Mouse (Mus musculus): ENCODE results near the gene Map3k19. TPM values are rescaled to one million over a fixed set of nuclear protein-coding genes. Genes with fewer than 3 reads are reported as not detected.

Gene Map3k19
- polyA plus RNA-seq, 1 experiment from 2014 or later: not detected

DNA sequence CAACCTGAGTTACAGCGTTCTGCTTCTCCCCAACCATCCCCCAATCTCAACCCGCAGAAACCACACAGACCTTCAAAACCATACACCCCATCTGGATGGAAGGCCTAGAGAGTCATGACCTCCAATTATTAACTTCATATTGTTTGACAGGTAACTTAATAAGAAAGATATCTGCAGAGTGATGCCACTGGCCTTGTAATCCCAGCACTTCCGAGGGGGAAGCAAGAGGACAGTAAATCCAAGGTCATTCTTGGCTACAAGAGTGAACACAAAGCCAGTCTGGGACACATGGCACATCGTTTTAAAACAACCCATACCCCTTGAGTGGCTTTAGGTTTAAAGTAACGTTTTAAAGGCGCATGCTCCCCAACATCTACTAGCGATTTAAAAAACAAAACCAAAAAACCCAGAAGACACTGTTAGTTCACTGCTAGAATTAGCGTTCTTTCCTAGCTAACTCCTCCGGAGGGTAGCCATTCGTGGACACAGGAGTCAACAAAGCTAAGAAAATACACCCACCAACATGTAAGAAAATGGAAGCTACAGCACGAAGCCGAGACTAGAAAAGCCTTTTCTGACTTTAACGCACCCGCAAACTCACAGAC is 81.5 kb downstream of the Map3k19 start:
- Histone ChIP-seq H3K27me3 (no peaks in the 10 kb centered on the region), H3K4me3 (peak overlapping the region; percentile 91), H3K4me1 (peaks cover 15% of the 10 kb centered on the region), H3K9ac (peak overlapping the region; percentile 53), H3K27ac (peak overlapping the region; percentile 96), H3K9me3 (no peaks in the 10 kb centered on the region), H3K4me2 (peak overlapping the region; percentile 67), H3K36me3 (no peaks in the 10 kb centered on the region)
- WGBS: 1% methylated on average over 14 of the region's 14 CpGs
- ATAC-seq (ENCODE audit: insufficient number of reproducible peaks, low FRiP score, low TSS enrichment, low read depth): peak; percentile 9; the same call in 1 of the 2 replicates

DNA sequence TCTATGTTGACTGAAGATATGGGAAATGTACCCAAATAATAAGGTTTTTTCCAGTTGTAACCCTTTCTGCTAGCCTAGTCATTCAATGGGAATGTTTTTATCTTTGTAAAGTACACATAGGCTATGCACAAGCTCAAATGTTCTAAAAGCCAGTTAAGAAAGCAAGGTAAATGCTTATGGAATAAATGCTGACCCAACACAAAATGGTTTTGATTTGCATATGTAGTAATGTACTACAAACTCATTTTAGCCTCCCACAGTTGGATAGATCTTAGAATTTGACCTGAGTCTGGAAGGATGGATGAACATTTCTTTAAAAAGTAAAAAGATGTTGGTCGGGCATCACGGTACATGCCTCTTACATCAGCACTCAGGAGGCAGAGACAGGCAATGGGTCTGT is 88.1 kb downstream of the Map3k19 start:
- Histone ChIP-seq H3K9ac (no peak overlapping the region), H3K4me3 (no peak overlapping the region), H3K27ac (no peak overlapping the region), H3K27me3 (no peaks in the 10 kb centered on the region), H3K4me2 (no peak overlapping the region), H3K4me1 (0 out of 2 replicates have a peak, but pooled peaks cover 3% of the 10 kb centered on the region), H3K36me3 (no peaks in the 10 kb centered on the region), H3K9me3 (no peaks in the 10 kb centered on the region)
- ATAC-seq (ENCODE audit: insufficient number of reproducible peaks, low FRiP score, low TSS enrichment, low read depth): no peak
- WGBS: 96% methylated on average over 2 of the region's 2 CpGs

DNA sequence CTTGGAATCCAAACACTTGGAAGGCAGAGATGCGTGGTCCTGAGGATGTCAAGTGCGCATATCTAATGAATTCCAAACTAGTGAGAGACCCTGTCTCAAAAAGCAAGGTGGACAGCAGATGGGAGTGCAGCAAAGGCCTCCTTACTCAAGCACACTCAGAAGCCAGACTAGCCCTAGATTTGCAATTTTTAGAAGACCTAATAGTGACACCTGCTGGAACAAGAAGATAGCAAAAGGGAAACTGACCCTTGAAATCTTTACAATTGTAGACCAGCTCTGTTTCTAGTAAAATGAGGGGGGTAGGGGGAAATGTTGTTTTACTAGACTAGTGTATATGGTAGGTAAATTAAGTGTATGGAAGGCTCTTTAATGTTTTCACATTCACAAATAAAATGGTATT is 89.4 kb downstream of the Map3k19 start:
- Histone ChIP-seq H3K4me2 (no peak overlapping the region), H3K9ac (no peak overlapping the region), H3K36me3 (no peaks in the 10 kb centered on the region), H3K27me3 (no peaks in the 10 kb centered on the region), H3K4me3 (no peak overlapping the region), H3K4me1 (0 out of 2 replicates have a peak, but pooled peaks cover 3% of the 10 kb centered on the region), H3K9me3 (no peaks in the 10 kb centered on the region), H3K27ac (no peak overlapping the region)
- ATAC-seq (ENCODE audit: insufficient number of reproducible peaks, low FRiP score, low TSS enrichment, low read depth): no peak
- WGBS: 57% methylated on average over 2 of the region's 2 CpGs

Other genes starting within 250 kb of the Map3k19 start
- gene Tmem163, start 175.5 kb downstream of the Map3k19 start, polyA plus RNA-seq (2015; fragmentation: Nextera tagmentation; extraction: Ambion mirVana): 0.55 and 1.4 TPM in 2 replicates
- gene Acmsd, start 125.6 kb downstream of the Map3k19 start, polyA plus RNA-seq (2015; fragmentation: Nextera tagmentation; extraction: Ambion mirVana): 0.06 and 0.07 TPM in 2 replicates
- 72.6 and 76.9 TPM in 2 replicates for gene Ccnt2, start 80.9 kb downstream of the Map3k19 start, polyA plus RNA-seq (2015; fragmentation: Nextera tagmentation; extraction: Ambion mirVana)
- gene Rab3gap1, start 13.7 kb upstream of the Map3k19 start, polyA plus RNA-seq (2015; fragmentation: Nextera tagmentation; extraction: Ambion mirVana): 21.7 and 22.5 TPM in 2 replicates
- gene Zranb3, start 248.0 kb upstream of the Map3k19 start, polyA plus RNA-seq (2015; fragmentation: Nextera tagmentation; extraction: Ambion mirVana): 5.3 and 6.0 TPM in 2 replicates
- gene R3hdm1, start 248.3 kb upstream of the Map3k19 start, polyA plus RNA-seq (2015; fragmentation: Nextera tagmentation; extraction: Ambion mirVana): 55.1 and 60.1 TPM in 2 replicates